Mouse (Mus musculus) erythroblast, embryonic 14.5 days (primary cell): ENCODE measurements around the gene Dhx37.

Source experiments
- GATA1 ChIP-seq: IDR thresholded peaks from 2 replicates; pipeline ENCODE4 v1.6.1; 2012; ENCODE audit warnings: low read length, inconsistent platforms, mixed read lengths
- TAL1 ChIP-seq: IDR thresholded peaks from 3 replicates; pipeline ENCODE4 v1.6.1; 2012; ENCODE audit warnings: low read length, inconsistent platforms, mixed read lengths

- TF ChIP-seq GATA1 (no peak), TAL1 (no peak)
Measured at GRCm38 (mm10) chr5:125392618-125392976, 41.3 kb downstream of the Dhx37 start.
